Mouse (Mus musculus) embryonic facial prominence, embryonic 15.5 days (tissue): ENCODE measurements around the gene Eepd1. TPM values are rescaled to one million over a fixed set of nuclear protein-coding genes. Genes with fewer than 3 reads are reported as not detected.
A peak's percentile ranks its signal among the peaks of the same experiment; 100 is the strongest.

Source experiments
- ATAC-seq: fragments of 200-750 bp; cut with Nextera tagmentation; 2 replicates; pipeline ENCODE4 v1.8.0; 2017; ENCODE audit warnings: low read depth, moderate TSS enrichment; ENCODE audit not compliant: insufficient number of reproducible peaks, low FRiP score, low TSS enrichment
- H3K27ac ChIP-seq: fragments of 300-500 bp; sonication (generic); replicated peaks from 2 replicates; pipeline ENCODE4 v1.5.1; 2015; ENCODE audit warnings: mild to moderate bottlenecking, inconsistent platforms
- H3K27me3 ChIP-seq: fragments of 300-500 bp; sonication (generic); 2 replicates; pipeline ENCODE4 v1.6.1; 2015; ENCODE audit warnings: inconsistent platforms
- H3K36me3 ChIP-seq: fragments of 300-500 bp; sonication (generic); 2 replicates; pipeline ENCODE4 v1.6.1; 2015; ENCODE audit warnings: mild to moderate bottlenecking, inconsistent platforms
- H3K4me1 ChIP-seq: fragments of 300-500 bp; sonication (generic); 2 replicates; pipeline ENCODE4 v1.6.1; 2015; ENCODE audit warnings: inconsistent platforms
- H3K4me2 ChIP-seq: fragments of 300-500 bp; sonication (generic); replicated peaks from 2 replicates; pipeline ENCODE4 v1.6.1; 2015; ENCODE audit warnings: mild to moderate bottlenecking, inconsistent platforms
- H3K4me3 ChIP-seq: fragments of 300-500 bp; sonication (generic); replicated peaks from 2 replicates; pipeline ENCODE4 v1.5.1; 2015; ENCODE audit warnings: mild to moderate bottlenecking, inconsistent platforms
- H3K9ac ChIP-seq: fragments of 300-500 bp; sonication (generic); 2 replicates; pipeline ENCODE4 v1.6.1; 2015; ENCODE audit warnings: inconsistent platforms
- H3K9me3 ChIP-seq: fragments of 300-500 bp; sonication (generic); replicated peaks from 2 replicates; pipeline ENCODE4 v1.6.1; 2016; ENCODE audit warnings: inconsistent platforms
- WGBS: fragments of 180-500 bp; shearing (Covaris S2); methylation state at CpG from one replicate; pipeline ENCODE4 v1.1.7; 2015; 5-methylcytosine and 5-hydroxymethylcytosine counted together
- polyA plus RNA-seq: library from polyadenylated mRNA; unstranded; fragments of >200 nt; fragmentation: Nextera tagmentation; extraction: Ambion mirVana; gene quantifications from 2 replicates; pipeline ENCODE4 v1.2.1, GENCODE M21; 2015

Gene Eepd1
- polyA plus RNA-seq, 1 experiment from 2014 or later = 13.5 TPM

DNA sequence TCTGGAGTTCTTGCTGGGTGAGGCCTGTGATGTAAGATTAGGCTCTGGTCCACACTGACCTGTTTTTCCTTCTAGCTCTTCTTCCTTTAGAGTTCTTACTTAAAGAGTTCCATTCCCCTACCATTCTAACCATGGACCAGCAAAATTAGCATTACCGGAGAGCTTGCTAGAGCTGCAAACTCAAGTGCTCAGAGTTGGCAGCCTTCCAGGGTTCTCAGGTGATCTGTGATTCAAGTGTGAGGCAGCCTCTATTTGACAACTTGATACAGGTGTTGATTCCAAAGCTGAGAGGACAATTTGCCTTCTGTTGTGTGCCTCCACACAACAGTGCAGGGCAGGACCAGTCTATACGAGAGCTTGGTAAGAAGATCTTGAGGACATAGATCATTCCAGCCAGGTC is 31.7 kb downstream of the Eepd1 start:
- no peaks in the 10 kb centered on the region for H3K4me1 ChIP-seq
- no peak for ATAC-seq
- H3K4me3 ChIP-seq = no peak overlapping the region
- no peaks in the 10 kb centered on the region for H3K27me3 ChIP-seq
- H3K27ac ChIP-seq = no peak overlapping the region
- WGBS = 56% methylated on average over 2 of the region's 2 CpGs
- H3K9ac ChIP-seq = no peak overlapping the region
- no peaks in the 10 kb centered on the region for H3K36me3 ChIP-seq
- no peaks in the 10 kb centered on the region for H3K9me3 ChIP-seq
- no peak overlapping the region for H3K4me2 ChIP-seq

DNA sequence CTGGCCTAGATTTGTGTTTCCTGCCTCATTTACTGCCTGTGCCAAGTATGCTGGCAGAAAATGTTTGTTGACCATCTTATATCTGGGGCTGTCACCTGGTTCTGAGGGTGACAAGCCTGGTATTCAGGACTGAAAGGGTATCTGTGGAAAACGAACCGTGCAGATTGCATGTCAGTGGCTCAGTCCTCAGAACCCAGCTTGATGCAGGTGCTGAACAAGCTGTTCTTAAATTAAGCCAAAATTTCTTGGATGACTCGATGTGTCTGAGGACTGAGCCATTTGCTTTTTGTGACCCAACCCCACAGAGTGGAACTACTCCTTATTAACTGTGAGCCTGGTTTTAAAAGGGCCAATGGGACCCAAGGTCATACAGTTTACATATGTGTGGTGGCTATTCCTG is 32.2 kb downstream of the Eepd1 start:
- H3K27me3 ChIP-seq = no peaks in the 10 kb centered on the region
- no peak for ATAC-seq
- WGBS = 81% methylated on average over 3 of the region's 3 CpGs

DNA sequence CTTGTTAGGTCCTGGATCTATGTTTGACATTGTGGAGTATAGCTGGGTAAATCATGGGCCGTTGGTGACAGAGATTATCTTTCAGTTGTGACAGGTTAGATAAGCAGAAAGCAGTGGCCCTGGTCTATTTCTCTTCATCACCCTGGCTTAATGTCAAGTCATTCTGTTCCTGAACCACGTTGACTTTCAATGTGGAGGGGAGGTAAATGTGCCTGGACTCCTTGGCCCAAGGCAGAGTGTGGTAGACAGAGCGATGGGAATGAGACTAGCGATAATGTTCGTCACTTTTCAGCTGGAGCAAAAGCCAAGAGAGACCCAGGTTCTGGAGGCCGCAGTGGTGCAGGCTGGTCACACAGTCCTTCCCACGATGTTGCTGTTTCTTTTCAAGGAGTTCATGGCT is 35.3 kb downstream of the Eepd1 start:
- Histone ChIP-seq H3K27ac (no peak overlapping the region), H3K36me3 (no peaks in the 10 kb centered on the region), H3K4me1 (peaks cover 13% of the 10 kb centered on the region; the same call in 1 of the 2 replicates), H3K4me3 (no peak overlapping the region), H3K9me3 (no peaks in the 10 kb centered on the region), H3K27me3 (no peaks in the 10 kb centered on the region), H3K9ac (no peak overlapping the region), H3K4me2 (no peak overlapping the region)
- WGBS = 86% methylated on average over 7 of the region's 7 CpGs
- no peak for ATAC-seq

More for the DNA sequence above, 32.2 kb downstream of the Eepd1 start:
- Histone ChIP-seq H3K4me1 (no peaks in the 10 kb centered on the region), H3K27ac (no peak overlapping the region), H3K36me3 (no peaks in the 10 kb centered on the region), H3K9me3 (no peaks in the 10 kb centered on the region), H3K4me2 (no peak overlapping the region), H3K9ac (no peak overlapping the region), H3K4me3 (no peak overlapping the region)

DNA sequence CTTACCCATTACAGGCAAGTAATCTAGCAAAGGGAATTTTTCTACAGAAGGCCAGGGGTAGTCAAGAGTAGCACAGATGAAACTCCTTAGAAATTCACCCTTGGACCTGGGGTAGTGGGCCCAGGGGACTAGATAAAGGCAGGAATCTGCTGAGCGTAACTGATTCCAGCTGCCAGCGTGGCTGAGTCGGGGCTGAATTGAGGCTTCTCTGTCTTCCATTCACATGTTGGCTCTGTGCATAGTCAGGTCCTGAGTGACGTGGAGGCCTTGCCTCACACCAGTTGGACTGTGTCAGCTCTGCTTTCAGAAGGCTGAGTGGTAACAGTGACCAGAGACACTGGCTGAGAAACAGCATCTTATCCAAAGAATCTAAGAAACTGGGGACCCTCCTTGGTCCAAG is 36.6 kb downstream of the Eepd1 start:
- H3K9me3 ChIP-seq = no peaks in the 10 kb centered on the region
- H3K27ac ChIP-seq = no peak overlapping the region
- H3K4me3 ChIP-seq = no peak overlapping the region
- no peak overlapping the region for H3K4me2 ChIP-seq
- H3K4me1 ChIP-seq = peaks cover 13% of the 10 kb centered on the region; the same call in 1 of the 2 replicates
- ATAC-seq = no peak
- H3K9ac ChIP-seq = no peak overlapping the region
- H3K36me3 ChIP-seq = no peaks in the 10 kb centered on the region
- no peaks in the 10 kb centered on the region for H3K27me3 ChIP-seq
- WGBS = 55% methylated on average over 4 of the region's 4 CpGs

DNA sequence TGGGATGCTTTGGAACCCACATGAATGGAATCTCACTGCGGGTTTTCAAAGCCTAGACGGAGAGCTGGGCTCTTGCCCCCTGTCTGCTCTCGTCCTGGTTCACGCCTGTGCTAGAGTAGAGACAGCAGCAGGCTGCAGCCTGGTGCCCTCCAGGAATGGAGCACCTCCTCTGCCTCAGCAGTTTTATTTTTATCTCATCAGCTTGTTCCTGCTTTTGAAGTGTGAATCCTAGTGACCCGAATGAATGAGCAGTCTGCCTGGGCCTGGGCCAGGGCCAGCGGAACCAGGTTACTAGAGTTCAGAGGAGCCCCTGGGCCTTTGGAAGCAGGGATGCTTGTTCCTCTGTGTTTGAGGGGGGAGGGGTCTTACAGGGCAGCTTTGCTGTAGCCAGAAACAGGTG is 37.8 kb downstream of the Eepd1 start:
- ATAC-seq = no peak
- Histone ChIP-seq H3K4me2 (no peak overlapping the region), H3K9me3 (no peaks in the 10 kb centered on the region), H3K27ac (no peak overlapping the region), H3K36me3 (no peaks in the 10 kb centered on the region), H3K27me3 (no peaks in the 10 kb centered on the region), H3K4me1 (peaks cover 13% of the 10 kb centered on the region; the same call in 1 of the 2 replicates), H3K4me3 (no peak overlapping the region), H3K9ac (no peak overlapping the region)
- 35% methylated on average over 6 of the region's 6 CpGs for WGBS

DNA sequence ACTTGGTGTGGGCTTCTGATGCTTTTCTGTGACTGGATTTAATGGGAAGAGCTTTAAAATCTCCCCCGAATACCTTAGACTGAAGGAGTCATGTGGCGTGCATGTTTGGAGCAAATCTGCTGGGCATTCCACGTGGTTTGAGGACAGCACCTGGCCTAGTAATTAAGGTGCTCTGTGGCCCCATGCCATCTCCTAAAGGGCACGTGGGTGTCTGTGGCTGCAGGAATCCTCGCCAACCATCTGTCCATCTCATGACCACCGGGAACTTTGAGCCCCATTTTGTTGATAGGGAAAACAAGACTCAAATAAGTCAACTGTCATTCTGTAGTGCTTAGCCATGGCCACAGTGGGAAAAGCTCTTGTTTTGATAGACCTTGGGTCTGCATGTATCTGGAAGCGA is 39.5 kb downstream of the Eepd1 start:
- H3K27ac ChIP-seq = no peak overlapping the region
- ATAC-seq = no peak
- peaks cover 13% of the 10 kb centered on the region; the same call in 1 of the 2 replicates for H3K4me1 ChIP-seq
- H3K36me3 ChIP-seq = no peaks in the 10 kb centered on the region
- H3K4me2 ChIP-seq = no peak overlapping the region
- no peak overlapping the region for H3K9ac ChIP-seq
- WGBS = 79% methylated on average over 7 of the region's 7 CpGs
- H3K9me3 ChIP-seq = no peaks in the 10 kb centered on the region
- H3K27me3 ChIP-seq = no peaks in the 10 kb centered on the region
- H3K4me3 ChIP-seq = no peak overlapping the region

DNA sequence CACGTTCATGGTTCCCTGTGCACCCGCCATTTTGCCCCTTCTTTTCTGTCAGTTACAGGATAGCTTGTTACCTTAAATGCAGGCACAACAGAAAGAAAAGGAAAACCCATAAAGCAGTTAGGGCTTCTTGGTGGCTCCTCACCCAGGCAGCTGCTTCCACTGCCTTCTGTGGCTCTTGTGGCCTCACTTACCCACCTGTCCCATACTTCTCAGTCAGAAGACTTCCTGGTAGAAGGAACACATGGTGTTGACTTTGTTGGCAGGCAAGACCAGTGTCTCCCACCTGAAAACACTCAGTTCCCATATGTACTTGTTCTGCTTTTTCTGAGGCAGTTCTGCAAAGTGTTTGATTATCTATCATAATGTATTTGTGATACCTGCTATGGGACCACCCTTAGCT is 40.5 kb downstream of the Eepd1 start:
- Histone ChIP-seq H3K4me1 (peaks cover 22% of the 10 kb centered on the region), H3K27ac (no peak overlapping the region), H3K36me3 (no peaks in the 10 kb centered on the region), H3K9ac (no peak overlapping the region), H3K9me3 (no peaks in the 10 kb centered on the region), H3K4me2 (no peak overlapping the region), H3K4me3 (no peak overlapping the region), H3K27me3 (no peaks in the 10 kb centered on the region)
- 84% methylated on average over 2 of the region's 2 CpGs for WGBS
- ATAC-seq = no peak

DNA sequence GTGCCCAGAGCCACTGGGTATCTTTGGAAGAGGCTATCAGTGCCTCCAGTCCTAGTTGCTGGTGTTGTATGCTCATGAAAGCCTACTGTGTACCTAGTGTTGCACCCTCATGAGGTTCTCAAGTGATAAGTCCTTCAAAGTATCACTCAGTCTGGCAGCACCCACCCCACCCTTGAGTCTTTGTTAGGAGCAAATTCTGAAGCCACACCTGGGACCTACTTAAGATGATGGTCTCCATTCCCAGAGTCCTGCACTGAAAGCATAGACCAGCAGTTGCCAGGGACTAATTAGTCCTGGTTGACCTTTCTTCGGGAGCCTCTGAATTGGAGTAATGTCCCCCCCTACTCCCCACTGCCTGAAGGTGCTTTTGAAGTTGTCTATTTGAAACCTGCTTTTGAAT is 45.2 kb downstream of the Eepd1 start:
- Histone ChIP-seq H3K9ac (no peak overlapping the region), H3K27ac (peak overlapping the region; percentile 84), H3K9me3 (no peaks in the 10 kb centered on the region), H3K4me3 (no peak overlapping the region), H3K4me2 (no peak overlapping the region), H3K4me1 (peaks cover 25% of the 10 kb centered on the region), H3K27me3 (no peaks in the 10 kb centered on the region), H3K36me3 (no peaks in the 10 kb centered on the region)
- no peak for ATAC-seq
- 11% methylated on average over 1 of the region's 1 CpGs for whole genome bisulfite sequencing

DNA sequence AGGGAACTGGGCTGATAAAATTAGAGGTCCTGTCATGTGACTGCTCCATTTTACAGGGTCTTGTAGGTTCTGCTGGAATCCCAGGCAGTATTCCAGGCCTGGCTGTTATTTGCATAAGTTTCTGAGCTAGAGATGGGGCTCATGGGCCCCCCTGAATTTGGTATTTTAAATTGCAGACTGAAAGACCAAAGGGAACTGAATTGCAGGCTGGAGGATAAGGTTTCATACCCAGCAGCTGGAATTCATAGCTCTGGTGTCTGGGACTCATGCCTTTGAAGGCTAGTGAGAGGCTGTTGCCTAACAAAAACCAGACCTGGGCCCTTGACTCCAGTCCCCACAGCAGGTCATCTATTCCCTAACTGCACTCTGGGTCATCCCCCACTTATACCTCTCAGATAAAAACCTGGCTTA is 45.6 kb downstream of the Eepd1 start:
- Histone ChIP-seq H3K9me3 (no peaks in the 10 kb centered on the region), H3K4me3 (no peak overlapping the region), H3K9ac (no peak overlapping the region), H3K36me3 (no peaks in the 10 kb centered on the region), H3K27me3 (no peaks in the 10 kb centered on the region), H3K4me2 (no peak overlapping the region), H3K4me1 (peaks cover 25% of the 10 kb centered on the region), H3K27ac (peak overlapping the region; percentile 84)
- ATAC-seq = peak; percentile 76

DNA sequence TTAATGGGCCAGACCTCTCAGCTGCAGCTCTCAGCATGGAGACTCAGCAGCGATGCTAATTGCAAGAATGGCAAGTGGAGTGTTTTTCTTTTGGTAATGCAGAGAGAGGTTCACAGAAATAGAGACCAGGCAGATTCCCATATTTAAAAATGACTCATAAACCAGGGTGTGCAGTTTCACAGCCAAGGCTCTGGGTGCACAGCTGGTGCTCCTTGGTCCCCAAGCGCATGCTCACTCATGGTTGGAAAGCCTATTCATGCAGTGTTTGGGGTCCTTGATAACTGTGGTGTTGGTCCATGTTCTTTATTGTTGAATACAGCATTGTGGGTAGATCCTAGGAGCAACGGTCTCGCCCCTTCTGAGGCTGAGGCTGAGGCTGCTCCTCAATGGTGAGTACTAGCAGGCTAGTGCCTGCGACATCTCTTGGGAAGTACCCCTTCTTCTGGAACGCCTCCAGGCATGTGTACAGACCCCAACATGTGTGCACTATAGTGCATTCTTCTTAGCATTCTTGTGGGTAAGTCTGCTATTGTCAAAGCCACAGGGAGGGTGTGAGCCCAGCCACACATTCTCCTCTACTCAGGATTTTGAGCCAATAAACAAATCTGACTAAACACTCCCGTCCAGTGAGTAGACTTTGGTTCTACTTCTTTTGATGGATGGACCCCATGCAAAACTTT is 46.2 kb downstream of the Eepd1 start:
- Histone ChIP-seq H3K4me1 (peaks cover 25% of the 10 kb centered on the region), H3K4me2 (no peak overlapping the region), H3K9ac (no peak overlapping the region), H3K9me3 (no peaks in the 10 kb centered on the region), H3K4me3 (no peak overlapping the region), H3K36me3 (no peaks in the 10 kb centered on the region), H3K27ac (peak overlapping the region; percentile 84), H3K27me3 (no peaks in the 10 kb centered on the region)
- 26% methylated on average over 7 of the region's 7 CpGs for WGBS
- peak; percentile 49; the same call in 1 of the 2 replicates for ATAC-seq

DNA sequence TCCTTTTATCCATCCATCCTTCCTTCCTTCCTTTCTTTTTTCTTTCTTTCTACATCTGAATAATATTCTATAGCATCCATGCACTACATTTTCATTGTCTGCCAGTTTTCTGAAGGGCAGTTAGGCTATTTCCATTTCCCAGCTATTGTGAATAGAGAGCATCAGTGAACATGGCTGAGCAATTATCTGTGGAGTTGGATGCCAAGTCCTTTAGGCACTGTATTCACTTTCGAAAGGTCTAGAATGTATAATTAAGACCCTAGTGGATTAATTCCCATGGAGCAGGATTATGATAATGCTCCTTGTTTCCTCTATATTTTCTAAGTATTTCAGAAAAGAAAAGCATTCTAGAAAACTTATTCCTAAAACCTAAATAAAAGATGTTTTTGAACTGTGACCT is 50.3 kb downstream of the Eepd1 start:
- no peak for ATAC-seq
- 45% methylated on average over 1 of the region's 1 CpGs for WGBS
- Histone ChIP-seq H3K36me3 (no peaks in the 10 kb centered on the region), H3K27me3 (no peaks in the 10 kb centered on the region), H3K27ac (no peak overlapping the region), H3K4me3 (no peak overlapping the region), H3K9ac (no peak overlapping the region), H3K4me2 (no peak overlapping the region), H3K9me3 (no peaks in the 10 kb centered on the region), H3K4me1 (peaks cover 17% of the 10 kb centered on the region)

DNA sequence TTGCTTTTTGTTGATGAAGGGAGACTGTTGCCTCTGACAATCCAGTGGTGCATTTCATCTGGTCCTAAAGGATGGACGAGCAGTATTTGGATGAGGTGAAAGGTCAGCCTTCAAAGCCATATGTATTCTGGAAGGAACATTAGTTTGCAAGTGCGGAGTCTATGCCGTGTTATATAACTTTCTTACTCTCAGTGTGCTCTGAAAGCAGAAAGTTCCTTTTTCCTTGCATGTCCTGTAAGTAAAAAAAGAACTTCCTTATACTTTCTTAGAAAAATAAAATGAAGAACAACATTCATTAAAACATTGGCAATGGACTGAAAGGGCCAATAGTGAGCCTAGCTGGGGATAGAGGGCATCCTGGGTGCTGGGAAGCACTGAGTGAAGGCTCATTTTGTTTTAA is 50.8 kb downstream of the Eepd1 start:
- H3K36me3 ChIP-seq = no peaks in the 10 kb centered on the region
- WGBS = 72% methylated on average over 3 of the region's 3 CpGs
- no peak overlapping the region for H3K4me3 ChIP-seq
- no peak overlapping the region for H3K27ac ChIP-seq
- no peak overlapping the region for H3K9ac ChIP-seq
- no peak for ATAC-seq
- H3K4me1 ChIP-seq = peaks cover 13% of the 10 kb centered on the region
- no peak overlapping the region for H3K4me2 ChIP-seq
- no peaks in the 10 kb centered on the region for H3K27me3 ChIP-seq
- H3K9me3 ChIP-seq = no peaks in the 10 kb centered on the region; the same call in 1 of the 2 replicates
